In the genomic region with DNA sequence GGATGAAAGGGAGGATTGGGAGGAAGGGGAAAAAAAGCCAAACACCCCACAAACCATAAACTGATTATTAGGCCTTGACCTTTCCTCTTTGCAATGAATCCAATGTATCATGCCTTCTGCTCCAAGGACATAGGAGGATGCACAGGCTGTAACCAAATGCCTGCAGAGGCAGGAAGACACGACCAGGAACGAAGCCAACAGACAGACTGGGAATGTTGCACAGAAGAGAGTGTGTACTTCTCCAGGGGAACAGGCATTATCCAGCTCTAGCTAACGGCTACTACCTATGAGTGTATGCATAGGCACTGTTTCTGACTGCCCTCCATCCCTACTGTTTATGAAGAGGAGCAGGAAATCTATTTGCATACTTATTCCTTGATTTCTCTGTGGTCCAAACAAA, we compare ENCODE assay signal across 16 mouse cellular contexts. TPM values are rescaled to one million over a fixed set of nuclear protein-coding genes. Genes with fewer than 3 reads are reported as not detected.
DNase-seq lines count a peak whose midpoint lies in the region.
"Had no signal": no experiment of that assay in that cellular context is flagged by ENCODE, and none has a peak within 500 bp of the region (broad histone marks: within the 10 kb centered on the region; RNA-seq: fewer than 3 reads in every experiment).

No protein-coding gene starts in this region.

- DNase-seq in adrenal gland, postnatal 10 days: peak; percentile 21
- no peak for DNase-seq in adrenal gland, adult 8-10 months
- DNase-seq in heart, adult 11 months: peak; percentile 45
- DNase-seq in heart, postnatal 4 days: no peak
- peak; percentile 19 for DNase-seq in adrenal gland, postnatal 14 days
- peak; percentile 26 to 33 for DNase-seq in cerebellum, postnatal 36 days
- DNase-seq in gastrocnemius, postnatal 25 days: no peak
- DNase-seq: heart, postnatal 10 days; kidney, adult 18-20 months; kidney, postnatal 10 days; lung, postnatal 4 days; right cerebral cortex, postnatal 4 days; thymus, postnatal 25 days had no signal

RNA-seq across cellular contexts. Expression of a gene that starts 9.7 kb away (rescaled TPM):
- 1 to 10 TPM; 1.5 to 2.7 TPM for total RNA-seq in adrenal gland, postnatal 10 days (2021)
- 1 to 10 TPM in 3 of 4 experiments, under 1 TPM in 1; 0.70 to 9.0 (median 4.9) TPM for total RNA-seq in adrenal gland, adult 8-10 months (2022)
- under 1 TPM; 0.45 to 0.63 TPM for total RNA-seq in heart, postnatal 4 days (2021)
- total RNA-seq in adrenal gland, postnatal 14 days (2021): 1.9 and 3.1 TPM in 2 replicates
- total RNA-seq in gastrocnemius, postnatal 25 days (2021): 1 to 10 TPM; 4.2 to 5.5 TPM
- total RNA-seq: neutrophil, adult 5-6 weeks had no signal

RNA-seq across cellular contexts. Expression of a gene that starts 11.6 kb away (rescaled TPM):
- not detected for total RNA-seq in adrenal gland, postnatal 10 days (2021)
- total RNA-seq in adrenal gland, adult 8-10 months (2022): under 1 TPM in 1 of 4 experiments, not detected in 3; 0.08 TPM
- total RNA-seq in heart, postnatal 4 days (2021): under 1 TPM in 1 of 2 experiments, not detected in 1; 0.20 TPM
- not detected in 2 replicates for total RNA-seq in adrenal gland, postnatal 14 days (2021)
- total RNA-seq in gastrocnemius, postnatal 25 days (2021): not detected
- total RNA-seq: gastrocnemius, postnatal 4 days; heart, postnatal 10 days; midbrain, postnatal 0 days; neutrophil, adult 5-6 weeks had no signal

RNA-seq across cellular contexts. Expression of a gene that starts 18.5 kb away (rescaled TPM):
- 1 to 10 TPM; 1.1 to 2.5 TPM for total RNA-seq in adrenal gland, postnatal 10 days (2021)
- under 1 TPM; 0.07 to 0.49 (median 0.37) TPM for total RNA-seq in adrenal gland, adult 8-10 months (2022)
- total RNA-seq in heart, postnatal 4 days (2021): under 1 TPM; 0.11 to 0.12 TPM
- 0.26 and 2.1 TPM in 2 replicates for total RNA-seq in adrenal gland, postnatal 14 days (2021)
- total RNA-seq in gastrocnemius, postnatal 25 days (2021): under 1 TPM in 1 of 2 experiments, not detected in 1; 0.10 TPM
- total RNA-seq: midbrain, postnatal 0 days; neutrophil, adult 5-6 weeks had no signal

RNA-seq across cellular contexts. Expression of a gene that starts 47.1 kb away (rescaled TPM):
- total RNA-seq in adrenal gland, postnatal 10 days (2021): under 1 TPM in 1 of 2 experiments, not detected in 1; 0.33 TPM
- total RNA-seq in adrenal gland, adult 8-10 months (2022): not detected
- total RNA-seq in heart, postnatal 4 days (2021): under 1 TPM; 0.11 to 0.36 TPM
- total RNA-seq in adrenal gland, postnatal 14 days (2021): not detected in 2 replicates
- under 1 TPM in 1 of 2 experiments, not detected in 1; 0.51 TPM for total RNA-seq in gastrocnemius, postnatal 25 days (2021)
- total RNA-seq: midbrain, postnatal 0 days; neutrophil, adult 5-6 weeks had no signal

Comparison
In these comparisons a context has a peak if more than half of its experiments do, and no peak if none do; other contexts are left out.
1. DNase-seq: peak in adrenal gland, postnatal 10 days (single experiment), heart, adult 11 months (single experiment), adrenal gland, postnatal 14 days (single experiment) and cerebellum, postnatal 36 days (2 of 2); none in adrenal gland, adult 8-10 months (single experiment), heart, postnatal 4 days (single experiment) and gastrocnemius, postnatal 25 days (single experiment).